Mouse (Mus musculus): Measurements from ENCODE around the gene Wt1. TPM values are rescaled to one million over a fixed set of nuclear protein-coding genes. Genes with fewer than 3 reads are reported as not detected.
A peak's percentile ranks its signal among the peaks of the same experiment; 100 is the strongest.

Gene Wt1
- polyA plus RNA-seq, 1 experiment = 16.9 TPM

- Histone ChIP-seq H3K27ac (ENCODE audit: insufficient read depth, low read depth, low read length) (no peak overlapping the region), H3K4me3 (ENCODE audit: insufficient read depth, low read depth, low read length) (no peak overlapping the region)
- WGBS = 35% methylated on average over 7 of the region's 7 CpGs
Measured at GRCm38 (mm10) chr2:105089581-105090508, 36.5 kb upstream of the Wt1 start.

GRCm38 (mm10) chr2:105090991-105091390 is 35.3 kb upstream of the Wt1 start:
- H3K4me3 ChIP-seq (ENCODE audit: insufficient read depth, low read depth, low read length) = no peak overlapping the region
- H3K27ac ChIP-seq (ENCODE audit: insufficient read depth, low read depth, low read length) = no peak overlapping the region
- H3K27me3 ChIP-seq (replicated peaks; ENCODE audit: control insufficient read depth, insufficient read depth, low read length) = no peaks in the 10 kb centered on the region
- no peaks in the 10 kb centered on the region for H3K4me1 ChIP-seq (ENCODE audit: control insufficient read depth, insufficient read depth, low read length)
- 76% methylated on average over 5 of the region's 5 CpGs for WGBS
- TF ChIP-seq POLR2A (IDR thresholded peaks at IDR 0.05; ENCODE audit: low read depth, low read length) (no peak), CTCF (conservative IDR thresholded peaks at IDR 0.05; ENCODE audit: insufficient read depth, insufficient read length, low read depth, low read length) (no peak)
- H3K36me3 ChIP-seq (ENCODE audit: control insufficient read depth, insufficient read depth, low read length) = no peaks in the 10 kb centered on the region
- DNase-seq = peak; percentile 19

More at GRCm38 (mm10) chr2:105089581-105090508, 36.5 kb upstream of the Wt1 start:
- Histone ChIP-seq H3K27me3 (replicated peaks; ENCODE audit: control insufficient read depth, insufficient read depth, low read length) (no peaks in the 10 kb centered on the region), H3K36me3 (ENCODE audit: control insufficient read depth, insufficient read depth, low read length) (no peaks in the 10 kb centered on the region), H3K4me1 (ENCODE audit: control insufficient read depth, insufficient read depth, low read length) (no peaks in the 10 kb centered on the region)
- TF ChIP-seq CTCF (conservative IDR thresholded peaks at IDR 0.05; ENCODE audit: insufficient read depth, insufficient read length, low read depth, low read length) (no peak), POLR2A (IDR thresholded peaks at IDR 0.05; ENCODE audit: low read depth, low read length) (no peak)
- DNase-seq = no peak

GRCm38 (mm10) chr2:105091718-105092117 is 34.6 kb upstream of the Wt1 start, which contains the start of gene Gm11060:
Gm11060 (plus strand) TSS chr2:105092018.
- H3K27ac ChIP-seq (ENCODE audit: insufficient read depth, low read depth, low read length) = no peak within 1 kb of the TSS
- 92% methylated on average over 2 of the region's 2 CpGs for whole genome bisulfite sequencing
- TF ChIP-seq POLR2A (IDR thresholded peaks at IDR 0.05; ENCODE audit: low read depth, low read length) (no peak), CTCF (conservative IDR thresholded peaks at IDR 0.05; ENCODE audit: insufficient read depth, insufficient read length, low read depth, low read length) (no peak)

GRCm38 (mm10) chr2:105097294-105097953 is 28.9 kb upstream of the Wt1 start:
- Histone ChIP-seq H3K36me3 (ENCODE audit: control insufficient read depth, insufficient read depth, low read length) (no peaks in the 10 kb centered on the region), H3K4me3 (ENCODE audit: insufficient read depth, low read depth, low read length) (no peak overlapping the region), H3K4me1 (ENCODE audit: control insufficient read depth, insufficient read depth, low read length) (no peaks in the 10 kb centered on the region), H3K27ac (ENCODE audit: insufficient read depth, low read depth, low read length) (no peak overlapping the region), H3K27me3 (replicated peaks; ENCODE audit: control insufficient read depth, insufficient read depth, low read length) (no peaks in the 10 kb centered on the region)
- 51% methylated on average over 22 of the region's 22 CpGs for WGBS
- DNase-seq = peak; percentile 6
- TF ChIP-seq CTCF (conservative IDR thresholded peaks at IDR 0.05; ENCODE audit: insufficient read depth, insufficient read length, low read depth, low read length) = no peak
- no peak for TF ChIP-seq POLR2A (IDR thresholded peaks at IDR 0.05; ENCODE audit: low read depth, low read length)

More at GRCm38 (mm10) chr2:105091718-105092117, 34.6 kb upstream of the Wt1 start, which contains the start of gene Gm11060:
- H3K27me3 ChIP-seq (replicated peaks; ENCODE audit: control insufficient read depth, insufficient read depth, low read length) = no peaks in the 10 kb centered on the region
- H3K36me3 ChIP-seq (ENCODE audit: control insufficient read depth, insufficient read depth, low read length) = no peaks in the 10 kb centered on the region
- no peak for DNase-seq
- no peak within 1 kb of the TSS for H3K4me3 ChIP-seq (ENCODE audit: insufficient read depth, low read depth, low read length)
- H3K4me1 ChIP-seq (ENCODE audit: control insufficient read depth, insufficient read depth, low read length) = no peaks in the 10 kb centered on the region

GRCm38 (mm10) chr2:105099410-105099809 is 26.9 kb upstream of the Wt1 start:
- no peak for DNase-seq
- Histone ChIP-seq H3K27ac (ENCODE audit: insufficient read depth, low read depth, low read length) (no peak overlapping the region), H3K4me3 (ENCODE audit: insufficient read depth, low read depth, low read length) (no peak overlapping the region), H3K27me3 (replicated peaks; ENCODE audit: control insufficient read depth, insufficient read depth, low read length) (no peaks in the 10 kb centered on the region), H3K4me1 (ENCODE audit: control insufficient read depth, insufficient read depth, low read length) (no peaks in the 10 kb centered on the region), H3K36me3 (ENCODE audit: control insufficient read depth, insufficient read depth, low read length) (no peaks in the 10 kb centered on the region)
- WGBS = 76% methylated on average over 7 of the region's 7 CpGs
- TF ChIP-seq POLR2A (IDR thresholded peaks at IDR 0.05; ENCODE audit: low read depth, low read length) = no peak
- TF ChIP-seq CTCF (conservative IDR thresholded peaks at IDR 0.05; ENCODE audit: insufficient read depth, insufficient read length, low read depth, low read length) = no peak

GRCm38 (mm10) chr2:105100541-105100940 is 25.8 kb upstream of the Wt1 start:
- Histone ChIP-seq H3K4me3 (ENCODE audit: insufficient read depth, low read depth, low read length) (no peak overlapping the region), H3K27me3 (replicated peaks; ENCODE audit: control insufficient read depth, insufficient read depth, low read length) (no peaks in the 10 kb centered on the region), H3K4me1 (ENCODE audit: control insufficient read depth, insufficient read depth, low read length) (no peaks in the 10 kb centered on the region), H3K27ac (ENCODE audit: insufficient read depth, low read depth, low read length) (no peak overlapping the region), H3K36me3 (ENCODE audit: control insufficient read depth, insufficient read depth, low read length) (no peaks in the 10 kb centered on the region)
- WGBS = 50% methylated on average over 7 of the region's 7 CpGs
- DNase-seq = no peak
- TF ChIP-seq CTCF (conservative IDR thresholded peaks at IDR 0.05; ENCODE audit: insufficient read depth, insufficient read length, low read depth, low read length) (no peak), POLR2A (IDR thresholded peaks at IDR 0.05; ENCODE audit: low read depth, low read length) (no peak)

- Histone ChIP-seq H3K4me1 (ENCODE audit: control insufficient read depth, insufficient read depth, low read length) (no peaks in the 10 kb centered on the region), H3K27me3 (replicated peaks; ENCODE audit: control insufficient read depth, insufficient read depth, low read length) (no peaks in the 10 kb centered on the region), H3K4me3 (ENCODE audit: insufficient read depth, low read depth, low read length) (no peak overlapping the region), H3K36me3 (ENCODE audit: control insufficient read depth, insufficient read depth, low read length) (no peaks in the 10 kb centered on the region), H3K27ac (ENCODE audit: insufficient read depth, low read depth, low read length) (no peak overlapping the region)
- TF ChIP-seq POLR2A (IDR thresholded peaks at IDR 0.05; ENCODE audit: low read depth, low read length) (no peak), CTCF (conservative IDR thresholded peaks at IDR 0.05; ENCODE audit: insufficient read depth, insufficient read length, low read depth, low read length) (peak; percentile 61)
- WGBS = 14% methylated on average over 6 of the region's 6 CpGs
- peak; percentile 95 for DNase-seq
Measured at GRCm38 (mm10) chr2:105108703-105109158, 17.6 kb upstream of the Wt1 start.

All from kidney, adult 2 months (tissue).